Mouse (Mus musculus) 3134 (cell line): ENCODE results near the gene Gm47969.
"Not testable (repeated sequence)": the region's sequence is repeated elsewhere in the genome, so short reads cannot be mapped to it uniquely, and the experiment has no call there.

Source experiments
- DNase-seq: peaks from one replicate; pipeline ENCODE4 v3.0.0-alpha.2; 2011; ENCODE audit warnings: low spot score; ENCODE audit not compliant: insufficient read length; ENCODE audit errors: extremely low read depth

Gm47969 gene

DNA sequence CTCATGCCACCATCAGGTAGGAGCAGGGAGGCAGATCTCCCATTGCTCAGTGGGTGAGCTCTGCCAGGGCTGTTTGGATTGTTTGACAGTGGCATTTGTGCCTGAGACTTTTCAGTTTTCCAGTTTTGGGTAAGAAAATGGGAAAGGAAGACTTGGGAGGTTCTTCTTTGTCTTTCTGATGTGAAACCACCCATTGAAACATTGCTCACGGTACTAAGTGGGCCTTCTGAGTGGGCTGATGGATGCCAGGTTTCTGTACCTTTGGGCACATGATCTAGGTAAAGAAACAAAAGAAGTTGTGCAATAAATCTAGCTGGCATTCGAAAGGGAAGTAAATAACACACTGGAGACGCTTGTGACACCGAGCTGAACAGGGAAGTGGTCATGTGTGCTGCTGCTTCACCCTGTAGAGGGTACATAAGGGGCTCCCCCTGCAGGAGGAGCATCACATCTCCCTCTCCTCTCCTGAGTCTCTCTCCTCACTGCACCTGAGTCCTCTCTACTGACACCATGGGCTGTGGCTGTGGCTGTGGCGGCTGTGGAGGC is at the start of gene Gm47969:
Gene Gm47969, plus strand, starts transcription at position 51 of the 546 bp plus-strand sequence.
- no peak for DNase-seq

- not testable (repeated sequence) for DNase-seq
These were observed 44.4 kb upstream of the Gm47969 start, which contains the start of gene Gm47959 for GRCm38 (mm10) chr1:83000306-83000705. Gm47959 (plus strand) TSS chr1:83000548.

- DNase-seq = no peak
These were observed 38.2 kb upstream of the Gm47969 start for GRCm38 (mm10) chr1:83006218-83007179.

- no peak for DNase-seq
These were observed 37.3 kb upstream of the Gm47969 start for GRCm38 (mm10) chr1:83007471-83007870.

DNA sequence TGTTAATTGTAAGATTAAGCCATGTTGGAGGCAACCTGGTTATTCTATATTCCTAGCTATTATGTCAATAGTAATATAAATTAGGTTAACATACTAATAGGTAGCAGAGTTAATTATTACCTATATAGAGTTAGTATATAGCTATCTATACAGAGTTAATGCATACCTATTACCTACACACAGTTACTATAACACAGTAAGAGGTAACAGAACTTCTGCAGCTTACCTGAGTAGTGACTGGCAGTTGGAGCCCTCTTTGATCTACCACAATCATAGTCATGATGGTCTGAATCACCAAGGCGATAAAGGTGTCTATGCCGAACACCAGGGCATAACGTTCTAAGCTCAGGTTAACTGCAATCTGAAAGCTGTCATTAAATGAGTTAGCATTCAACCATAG is 30.3 kb upstream of the Gm47969 start:
- DNase-seq = no peak

DNA sequence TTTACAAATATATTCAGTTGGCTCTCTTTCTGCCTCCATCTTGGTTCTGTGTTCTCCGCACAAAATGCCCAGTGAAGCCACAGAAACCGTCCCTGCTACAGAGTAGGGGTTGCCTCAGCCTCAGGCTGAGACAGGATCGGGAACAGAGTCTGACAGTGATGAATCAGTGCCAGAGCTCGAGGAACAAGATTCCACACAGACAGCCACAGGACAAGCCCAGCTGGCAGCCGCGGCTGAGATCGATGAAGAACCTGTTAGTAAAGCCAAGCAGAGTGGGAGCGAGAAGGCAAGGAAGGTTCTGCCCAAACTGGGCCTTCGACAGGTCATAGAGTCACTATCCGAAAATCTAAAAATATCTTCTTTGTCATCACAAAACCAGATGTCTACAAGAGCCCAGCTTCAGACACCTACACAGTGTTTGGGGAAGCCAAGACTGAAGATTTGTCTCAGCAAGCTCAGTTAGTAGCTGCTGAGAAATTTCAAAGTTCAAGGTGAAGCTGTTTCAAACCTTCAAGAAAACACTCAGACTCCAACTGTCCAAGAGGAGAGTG is 29.3 kb upstream of the Gm47969 start:
- no peak for DNase-seq

DNA sequence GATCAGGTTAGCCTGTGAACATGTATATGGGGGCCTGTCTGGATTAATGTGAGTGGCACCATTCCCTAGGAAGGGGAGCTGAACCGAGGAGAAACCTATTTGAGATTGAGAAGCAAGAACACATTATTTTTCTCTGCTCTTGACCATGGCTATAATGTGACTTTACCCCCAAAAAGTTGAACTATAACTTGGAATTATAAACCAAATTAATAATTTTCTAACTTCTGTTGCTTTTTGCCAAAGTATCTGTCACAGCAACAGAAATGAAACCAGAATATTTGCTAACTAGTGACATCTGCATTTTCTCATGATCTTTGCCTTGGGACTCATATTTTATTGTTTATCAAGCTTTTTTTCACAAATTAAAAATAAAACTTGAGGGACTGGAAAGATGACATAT is 28.2 kb upstream of the Gm47969 start:
- DNase-seq = no peak

- no peak for DNase-seq
These were observed 12.8 kb upstream of the Gm47969 start for GRCm38 (mm10) chr1:83031950-83032349.

DNA sequence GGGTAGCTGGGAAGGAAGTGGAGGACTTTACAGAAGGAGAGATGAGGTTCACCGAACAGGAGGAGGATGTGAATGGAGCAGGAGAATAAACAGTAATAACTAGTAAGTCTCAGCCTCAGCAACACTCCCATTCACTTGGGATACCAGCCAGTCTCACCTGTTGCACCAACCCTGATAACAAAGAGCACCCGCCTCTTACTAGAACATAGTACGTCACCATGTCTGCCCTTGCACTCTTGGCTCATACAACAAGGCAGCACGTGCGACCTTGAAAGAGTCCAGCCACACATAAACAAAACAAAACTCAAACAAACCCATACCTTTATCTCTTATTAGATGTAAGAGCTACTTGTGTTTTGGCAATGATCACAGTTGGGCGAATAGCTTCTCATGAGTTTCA is 12.2 kb upstream of the Gm47969 start:
- no peak for DNase-seq

DNA sequence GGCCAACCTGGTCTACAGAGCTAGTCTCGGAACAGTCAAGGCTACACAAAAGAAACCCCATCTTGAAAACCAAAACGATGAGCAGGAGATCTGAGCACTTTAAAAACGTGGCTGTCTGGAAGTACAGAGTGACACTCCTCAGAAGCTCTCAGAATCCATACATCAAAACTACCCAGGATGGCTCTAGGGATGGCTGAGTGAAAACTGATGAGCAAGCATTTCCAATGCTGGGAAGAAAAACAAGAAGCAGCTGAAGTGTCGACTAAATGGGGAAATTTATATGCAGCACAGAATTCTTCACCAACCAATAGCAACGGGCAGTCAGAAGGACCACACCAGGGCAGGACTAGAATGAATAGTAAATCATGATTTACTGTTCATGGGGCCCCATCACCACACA is 10.2 kb upstream of the Gm47969 start:
- no peak for DNase-seq

DNA sequence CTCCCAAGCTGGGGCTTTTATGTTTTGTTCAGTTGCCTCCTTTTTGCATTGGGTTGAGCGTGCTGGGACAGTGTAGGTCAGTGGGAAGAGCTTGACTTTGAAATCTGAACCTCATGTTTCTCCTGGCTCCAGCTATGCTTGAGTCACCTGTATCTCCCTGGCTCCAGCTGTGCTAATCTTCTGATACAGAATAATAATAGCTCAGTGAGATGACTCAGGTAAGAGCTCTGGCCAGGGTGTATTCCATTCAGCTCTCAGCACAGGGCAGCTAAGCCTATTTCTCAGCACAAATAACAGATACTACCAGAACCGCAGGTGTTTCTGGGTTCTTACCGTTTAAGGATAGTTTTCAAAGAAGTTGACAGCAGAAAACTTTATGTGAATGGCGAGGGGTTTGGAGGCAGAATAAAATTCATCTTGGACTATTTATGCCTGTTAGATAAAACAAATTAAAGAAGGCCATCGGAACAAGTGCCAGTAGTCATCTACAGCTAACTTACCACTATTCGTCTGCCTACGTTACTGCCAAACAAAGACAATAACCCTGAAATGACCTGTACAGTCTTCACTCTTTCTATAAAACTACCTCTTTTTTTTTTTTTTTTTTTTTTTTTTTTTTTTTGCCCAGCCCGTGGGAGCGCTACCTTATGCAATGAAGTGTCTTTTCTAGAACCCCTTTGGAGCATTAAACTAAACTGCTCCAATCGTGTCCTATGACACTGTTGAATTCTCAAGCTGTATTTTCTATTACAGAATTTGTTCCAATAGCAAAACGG is 7.7 kb upstream of the Gm47969 start:
- DNase-seq = no peak

DNA sequence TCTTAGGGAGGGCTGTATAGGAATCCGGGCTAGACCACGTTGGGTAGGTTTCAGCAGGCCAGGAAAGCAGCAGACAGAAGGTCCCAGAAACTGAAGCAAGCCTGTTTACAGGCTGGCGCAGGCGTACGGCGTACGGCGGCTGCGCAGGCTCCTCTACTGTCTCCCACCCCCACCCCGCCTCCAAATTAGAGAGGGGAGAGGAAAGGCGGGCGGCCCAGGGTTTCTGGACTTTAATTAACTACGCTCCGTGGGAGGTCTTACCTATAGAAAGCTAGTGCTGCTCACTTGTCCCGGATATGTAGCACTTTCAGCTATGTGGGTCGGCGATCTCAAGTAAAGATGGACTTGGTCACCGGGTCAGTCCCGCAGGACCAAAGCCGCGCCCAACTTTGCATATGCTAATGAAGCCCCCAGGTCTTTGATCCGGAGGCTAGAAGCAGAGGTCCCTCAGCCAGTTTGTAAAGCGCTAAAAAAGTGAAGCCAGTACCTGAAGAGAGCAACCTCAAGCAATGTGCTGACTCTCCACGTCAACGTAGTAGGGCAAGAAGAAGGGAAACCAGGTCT is 6.5 kb upstream of the Gm47969 start, which contains the start of gene Slc19a3:
Gene Slc19a3, minus strand, starts transcription at position 340 of the 564 bp plus-strand sequence.
- DNase-seq = no peak

- no peak for DNase-seq
These were observed 5.7 kb upstream of the Gm47969 start for GRCm38 (mm10) chr1:83039080-83039479.

- no peak for DNase-seq
These were observed 2.4 kb upstream of the Gm47969 start, which contains the start of gene Krtap28-10 for GRCm38 (mm10) chr1:83042380-83042779. Krtap28-10 (minus strand) TSS chr1:83042480.

DNA sequence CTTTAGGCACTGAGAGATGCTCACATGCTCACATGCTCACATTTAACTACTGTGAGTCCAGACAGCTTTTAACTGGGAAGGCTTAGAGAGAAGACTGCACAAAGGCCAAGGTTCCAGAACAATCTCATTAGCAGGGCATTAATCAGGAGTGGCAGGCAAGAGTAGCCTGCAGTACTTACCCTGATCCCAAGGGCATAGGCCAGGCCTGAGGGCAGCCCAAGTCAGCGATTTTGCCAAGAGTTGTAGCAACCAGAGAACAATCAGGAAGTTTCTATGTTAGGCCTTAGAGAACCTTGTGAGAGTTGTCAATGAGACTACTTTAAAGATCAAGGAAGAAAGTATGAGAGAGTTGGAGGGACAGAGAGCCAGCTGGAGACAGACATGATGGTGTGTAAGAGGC is 13.7 kb downstream of the Gm47969 start:
- no peak for DNase-seq

GRCm38 (mm10) chr1:83059278-83059677 is 14.5 kb downstream of the Gm47969 start, which contains the start of gene A030005K14Rik:
A030005K14Rik (minus strand) TSS chr1:83059378.
- no peak for DNase-seq

GRCm38 (mm10) chr1:83060643-83061042 is 15.9 kb downstream of the Gm47969 start, which contains the start of gene Krtap28-13:
Krtap28-13 (plus strand) TSS chr1:83060930.
- DNase-seq = no peak

DNA sequence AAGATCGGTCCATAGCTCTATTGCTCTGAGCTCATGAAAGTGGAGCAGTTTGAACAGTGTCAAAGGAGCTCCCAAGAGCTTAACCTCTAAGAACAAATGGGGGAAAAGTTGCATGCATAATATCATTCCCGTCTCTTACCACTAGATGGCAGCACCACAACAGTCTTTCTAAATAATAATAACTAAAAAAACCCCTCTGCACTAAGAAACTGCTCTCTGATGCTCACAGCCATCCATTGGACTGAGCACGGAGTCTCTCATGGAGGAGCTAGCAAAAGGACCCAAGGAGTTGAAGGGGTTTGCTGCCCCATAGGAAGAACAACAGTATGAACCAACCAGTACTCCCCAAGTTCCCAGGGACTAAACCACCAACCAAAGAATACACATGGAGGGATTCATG is 20.1 kb downstream of the Gm47969 start:
- DNase-seq = no peak

GRCm38 (mm10) chr1:83066577-83066976 is 21.8 kb downstream of the Gm47969 start:
- DNase-seq = no peak

- DNase-seq = no peak
These were observed 22.5 kb downstream of the Gm47969 start for GRCm38 (mm10) chr1:83067205-83067604.
